Mouse (Mus musculus) MN1 (cell line): ENCODE data around the gene Smc4.
"Not testable (repeated sequence)": the region's sequence is repeated elsewhere in the genome, so short reads cannot be mapped to it uniquely, and the experiment has no call there.

Experiments used
- DNase-seq: peaks from one replicate; pipeline ENCODE4 v3.0.0-alpha.2; 2016; ENCODE audit warnings: low spot score

Gene Smc4

GRCm38 (mm10) chr3:69017181-69017580, 12.6 kb downstream of the Smc4 start:
- DNase-seq, result no peak

GRCm38 (mm10) chr3:69018635-69019034, 14.1 kb downstream of the Smc4 start:
- not testable (repeated sequence) for DNase-seq

- DNase-seq, result no peak
Observed at GRCm38 (mm10) chr3:69020285-69020684, 15.7 kb downstream of the Smc4 start.

GRCm38 (mm10) chr3:69020764-69021163, 16.2 kb downstream of the Smc4 start:
- no peak for DNase-seq

- no peak for DNase-seq
Observed at GRCm38 (mm10) chr3:69026133-69026783, 21.7 kb downstream of the Smc4 start.

GRCm38 (mm10) chr3:69040105-69040504, 35.6 kb downstream of the Smc4 start:
- DNase-seq, result no peak

- peak; percentile 40 for DNase-seq
Observed at GRCm38 (mm10) chr3:69041298-69041697, 36.8 kb downstream of the Smc4 start.

- peak; percentile 67 for DNase-seq
Observed at GRCm38 (mm10) chr3:69044167-69044591, 39.6 kb downstream of the Smc4 start.

- DNase-seq, result peak; percentile 96
Observed at GRCm38 (mm10) chr3:69044645-69045399, 40.3 kb downstream of the Smc4 start, which contains the start of gene Trim59. Gene Trim59, minus strand, starts transcription at chr3:69044755.

- no peak for DNase-seq
Observed at GRCm38 (mm10) chr3:69045400-69045703, 40.8 kb downstream of the Smc4 start.

GRCm38 (mm10) chr3:69045750-69046149, 41.2 kb downstream of the Smc4 start:
- no peak for DNase-seq

GRCm38 (mm10) chr3:69046509-69046908, 42.0 kb downstream of the Smc4 start:
- peak; percentile 33 for DNase-seq

- no peak for DNase-seq
Observed at GRCm38 (mm10) chr3:69047684-69048083, 43.1 kb downstream of the Smc4 start.

- no peak for DNase-seq
Observed at GRCm38 (mm10) chr3:69049011-69049410, 44.5 kb downstream of the Smc4 start.

GRCm38 (mm10) chr3:69051894-69052293, 47.4 kb downstream of the Smc4 start:
- DNase-seq, result no peak

GRCm38 (mm10) chr3:69054760-69055432, 50.4 kb downstream of the Smc4 start:
- DNase-seq, result no peak

GRCm38 (mm10) chr3:69055871-69056270, 51.3 kb downstream of the Smc4 start:
- no peak for DNase-seq

- no peak for DNase-seq
Observed at GRCm38 (mm10) chr3:69060672-69061071, 56.1 kb downstream of the Smc4 start.

GRCm38 (mm10) chr3:69062764-69063163, 58.2 kb downstream of the Smc4 start:
- DNase-seq, result no peak

- peak; percentile 61 for DNase-seq
Observed at GRCm38 (mm10) chr3:69064005-69064404, 59.5 kb downstream of the Smc4 start.
